Mouse (Mus musculus): ENCODE data around the gene Pex10. TPM values are rescaled to one million over a fixed set of nuclear protein-coding genes. Genes with fewer than 3 reads are reported as not detected.

The Pex10 gene
- polyA plus RNA-seq, 1 experiment from 2014 or later: 4.2 TPM

GRCm38 (mm10) chr4:155117396-155117978, 50.7 kb downstream of the Pex10 start:
- DNase-seq (ENCODE audit: low spot score) (no peak), ATAC-seq (no peak)
- no peaks in the 10 kb centered on the region for H3K9me3 ChIP-seq (replicated peaks; ENCODE audit: control insufficient read depth, low read length)
- H3K36me3 ChIP-seq (ENCODE audit: control insufficient read depth, insufficient read depth, low read length): no peaks in the 10 kb centered on the region
- no peak overlapping the region for H3K9ac ChIP-seq (ENCODE audit: low read length)
- WGBS: 79% methylated on average over 6 of the region's 6 CpGs
- H3K27ac ChIP-seq (ENCODE audit: low read depth, low read length): no peak overlapping the region
- H3K27me3 ChIP-seq (replicated peaks; ENCODE audit: control insufficient read depth, insufficient read depth, low read length): no peaks in the 10 kb centered on the region
- H3K4me2 ChIP-seq (ENCODE audit: low read length): no peak overlapping the region
- no peak overlapping the region for H3K4me3 ChIP-seq (ENCODE audit: low read depth, low read length)
- H3K4me1 ChIP-seq (ENCODE audit: control insufficient read depth, insufficient read depth, low read length): peaks cover 5% of the 10 kb centered on the region

- H3K9me3 ChIP-seq (replicated peaks; ENCODE audit: control insufficient read depth, low read length): no peaks in the 10 kb centered on the region
- H3K27ac ChIP-seq (ENCODE audit: low read depth, low read length): 0 out of 2 replicates have a peak overlapping the region, but pooled peaks have one; percentile 6
- H3K27me3 ChIP-seq (replicated peaks; ENCODE audit: control insufficient read depth, insufficient read depth, low read length): no peaks in the 10 kb centered on the region
- 60% methylated on average over 10 of the region's 10 CpGs for WGBS
- H3K9ac ChIP-seq (ENCODE audit: low read length): no peak overlapping the region
- peaks cover 11% of the 10 kb centered on the region for H3K4me1 ChIP-seq (ENCODE audit: control insufficient read depth, insufficient read depth, low read length)
- H3K4me3 ChIP-seq (ENCODE audit: low read depth, low read length): no peak overlapping the region
- ATAC-seq (no peak), DNase-seq (ENCODE audit: low spot score) (no peak)
- H3K4me2 ChIP-seq (ENCODE audit: low read length): no peak overlapping the region
- no peaks in the 10 kb centered on the region for H3K36me3 ChIP-seq (ENCODE audit: control insufficient read depth, insufficient read depth, low read length)
Observed at GRCm38 (mm10) chr4:155118278-155118677, 51.5 kb downstream of the Pex10 start.

- DNase-seq (ENCODE audit: low spot score) (no peak), ATAC-seq (no peak)
- Histone ChIP-seq H3K4me2 (ENCODE audit: low read length) (no peak overlapping the region), H3K27me3 (replicated peaks; ENCODE audit: control insufficient read depth, insufficient read depth, low read length) (no peaks in the 10 kb centered on the region), H3K36me3 (ENCODE audit: control insufficient read depth, insufficient read depth, low read length) (no peaks in the 10 kb centered on the region), H3K27ac (ENCODE audit: low read depth, low read length) (no peak overlapping the region), H3K9me3 (replicated peaks; ENCODE audit: control insufficient read depth, low read length) (no peaks in the 10 kb centered on the region), H3K4me1 (ENCODE audit: control insufficient read depth, insufficient read depth, low read length) (peaks cover 11% of the 10 kb centered on the region), H3K4me3 (ENCODE audit: low read depth, low read length) (no peak overlapping the region), H3K9ac (ENCODE audit: low read length) (no peak overlapping the region)
- WGBS: 81% methylated on average over 7 of the region's 7 CpGs
Observed at GRCm38 (mm10) chr4:155120038-155120437, 53.2 kb downstream of the Pex10 start.

GRCm38 (mm10) chr4:155120583-155120982, 53.8 kb downstream of the Pex10 start:
- H3K27me3 ChIP-seq (replicated peaks; ENCODE audit: control insufficient read depth, insufficient read depth, low read length): no peaks in the 10 kb centered on the region
- no peak overlapping the region for H3K4me3 ChIP-seq (ENCODE audit: low read depth, low read length)
- no peaks in the 10 kb centered on the region for H3K36me3 ChIP-seq (ENCODE audit: control insufficient read depth, insufficient read depth, low read length)
- WGBS: 82% methylated on average over 5 of the region's 5 CpGs
- DNase-seq (ENCODE audit: low spot score): no peak
- peaks cover 11% of the 10 kb centered on the region for H3K4me1 ChIP-seq (ENCODE audit: control insufficient read depth, insufficient read depth, low read length)
- ATAC-seq: no peak
- H3K9ac ChIP-seq (ENCODE audit: low read length): no peak overlapping the region
- no peak overlapping the region for H3K27ac ChIP-seq (ENCODE audit: low read depth, low read length)
- no peak overlapping the region for H3K4me2 ChIP-seq (ENCODE audit: low read length)
- no peaks in the 10 kb centered on the region for H3K9me3 ChIP-seq (replicated peaks; ENCODE audit: control insufficient read depth, low read length)

- no peak overlapping the region for H3K4me2 ChIP-seq (ENCODE audit: low read length)
- H3K4me1 ChIP-seq (ENCODE audit: control insufficient read depth, insufficient read depth, low read length): peaks cover 11% of the 10 kb centered on the region
- no peak for DNase-seq (ENCODE audit: low spot score)
- H3K36me3 ChIP-seq (ENCODE audit: control insufficient read depth, insufficient read depth, low read length): no peaks in the 10 kb centered on the region
- no peak overlapping the region for H3K9ac ChIP-seq (ENCODE audit: low read length)
- no peak overlapping the region for H3K4me3 ChIP-seq (ENCODE audit: low read depth, low read length)
- no peaks in the 10 kb centered on the region for H3K9me3 ChIP-seq (replicated peaks; ENCODE audit: control insufficient read depth, low read length)
- WGBS: 91% methylated on average over 6 of the region's 6 CpGs
- no peak overlapping the region for H3K27ac ChIP-seq (ENCODE audit: low read depth, low read length)
- no peak for ATAC-seq
- no peaks in the 10 kb centered on the region for H3K27me3 ChIP-seq (replicated peaks; ENCODE audit: control insufficient read depth, insufficient read depth, low read length)
Observed at GRCm38 (mm10) chr4:155121222-155121621, 54.4 kb downstream of the Pex10 start.

Other genes with a start within 250 kb of the Pex10 start
- 0.85 and 1.5 TPM in 2 replicates for gene Ttc34, start 229.6 kb upstream of the Pex10 start, polyA plus RNA-seq (2014; fragmentation: Nextera tagmentation; extraction: Ambion mirVana)
- 0.13 and 0.37 TPM in 2 replicates for gene Mmel1, start 197.4 kb upstream of the Pex10 start, polyA plus RNA-seq (2014; fragmentation: Nextera tagmentation; extraction: Ambion mirVana)
- gene Fam213b, start 167.9 kb upstream of the Pex10 start, polyA plus RNA-seq (2014; fragmentation: Nextera tagmentation; extraction: Ambion mirVana): 40.3 and 45.9 TPM in 2 replicates
- not detected in 2 replicates for gene Tnfrsf14, start 138.5 kb upstream of the Pex10 start, polyA plus RNA-seq (2014; fragmentation: Nextera tagmentation; extraction: Ambion mirVana)
- gene Hes5, start 106.1 kb upstream of the Pex10 start, polyA plus RNA-seq (2014; fragmentation: Nextera tagmentation; extraction: Ambion mirVana): 73.0 and 86.0 TPM in 2 replicates
- gene Pank4, start 102.9 kb upstream of the Pex10 start, polyA plus RNA-seq (2014; fragmentation: Nextera tagmentation; extraction: Ambion mirVana): 34.6 and 38.9 TPM in 2 replicates
- gene Plch2, start 10.2 kb upstream of the Pex10 start, polyA plus RNA-seq (2014; fragmentation: Nextera tagmentation; extraction: Ambion mirVana): 6.2 and 7.4 TPM in 2 replicates
- gene Rer1, start 19.4 kb downstream of the Pex10 start, polyA plus RNA-seq (2014; fragmentation: Nextera tagmentation; extraction: Ambion mirVana): 161 and 163 TPM in 2 replicates
- 7.1 and 10.6 TPM in 2 replicates for gene Morn1, start 19.6 kb downstream of the Pex10 start, polyA plus RNA-seq (2014; fragmentation: Nextera tagmentation; extraction: Ambion mirVana)
- gene Ski, start 155.6 kb downstream of the Pex10 start, polyA plus RNA-seq (2014; fragmentation: Nextera tagmentation; extraction: Ambion mirVana): 16.2 and 17.1 TPM in 2 replicates
- gene Faap20, start 182.8 kb downstream of the Pex10 start, polyA plus RNA-seq (2014; fragmentation: Nextera tagmentation; extraction: Ambion mirVana): 81.2 and 87.4 TPM in 2 replicates

All from forebrain, embryonic 14.5 days (tissue).